14 mouse cellular contexts compared by ENCODE assay signal in the genomic region with DNA sequence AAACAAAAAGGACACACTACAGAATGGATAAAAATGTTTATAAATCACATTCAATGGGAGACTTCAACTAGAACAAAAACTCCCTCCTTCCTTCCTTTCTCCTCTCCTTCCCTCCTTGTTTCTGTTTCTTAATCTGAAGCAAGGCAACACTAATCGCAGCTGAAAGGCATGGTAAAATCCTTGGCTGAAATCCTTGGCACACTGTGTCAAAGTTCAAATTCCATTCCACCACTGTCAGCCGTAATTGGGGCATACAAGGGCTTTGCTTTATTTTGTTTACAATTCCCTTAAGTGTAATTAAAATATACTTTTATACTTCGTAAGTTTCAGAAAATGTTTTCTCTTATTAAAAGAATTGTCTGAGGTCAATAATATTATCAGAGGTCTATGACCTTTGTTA.
DNase-seq lines count a peak whose midpoint lies in the region; ATAC-seq and TF ChIP-seq lines count a peak whose summit lies in the region.
"Had no signal": no experiment of that assay in that cellular context is flagged by ENCODE, and none has a peak within 500 bp of the region (broad histone marks: within the 10 kb centered on the region; RNA-seq: fewer than 3 reads in every experiment).

No protein-coding gene starts in this region.

- no peaks in the 10 kb centered on the region for H3K9me3 ChIP-seq in kidney, embryonic 16.5 days (ENCODE audit: low read length)
- H3K9me3 ChIP-seq: intestine, embryonic 15.5 days; limb, embryonic 13.5 days; midbrain, embryonic 15.5 days had no signal

- H3K4me3 ChIP-seq in kidney, adult 2 months (ENCODE audit: insufficient read depth, low read depth, low read length) = no peak overlapping the region
- no peak overlapping the region for H3K4me3 ChIP-seq in kidney, embryonic 16.5 days (ENCODE audit: low read length)
- H3K4me3 ChIP-seq: intestine, embryonic 15.5 days; limb, embryonic 13.5 days; midbrain, embryonic 15.5 days had no signal

- H3K27ac ChIP-seq in kidney, adult 2 months (ENCODE audit: insufficient read depth, low read depth, low read length) = no peak overlapping the region
- H3K27ac ChIP-seq in kidney, embryonic 16.5 days (ENCODE audit: low read length) = no peak overlapping the region
- H3K27ac ChIP-seq: intestine, embryonic 15.5 days; limb, embryonic 13.5 days; midbrain, embryonic 15.5 days had no signal

- ATAC-seq in kidney, embryonic 16.5 days (ENCODE audit: low FRiP score, low TSS enrichment) = no peak
- ATAC-seq: intestine, embryonic 15.5 days; liver, postnatal 0 days; midbrain, embryonic 15.5 days had no signal

- no peaks in the 10 kb centered on the region for H3K36me3 ChIP-seq in kidney, adult 2 months (ENCODE audit: control insufficient read depth, insufficient read depth, low read length)
- no peaks in the 10 kb centered on the region for H3K36me3 ChIP-seq in kidney, embryonic 16.5 days (ENCODE audit: insufficient read depth, low read length)
- H3K36me3 ChIP-seq: intestine, embryonic 15.5 days had no signal

- no peak overlapping the region for H3K9ac ChIP-seq in kidney, embryonic 16.5 days (replicated peaks; ENCODE audit: low read length)
- H3K9ac ChIP-seq: forebrain, postnatal 0 days; intestine, embryonic 15.5 days; limb, embryonic 13.5 days; liver, postnatal 0 days; midbrain, embryonic 15.5 days had no signal

- DNase-seq in embryo, embryonic 10.5 days (ENCODE audit: low spot score) = peak; percentile 26
- no peak for DNase-seq in embryo, embryonic 9.5 days (ENCODE audit: extremely low spot score)
- DNase-seq in kidney, adult 2 months = peak; percentile 87
- DNase-seq in NIH3T3 (ENCODE audit: low read depth) (peak; percentile 85), MN1 (ENCODE audit: low spot score) (no peak)
- peak; percentile 47 to 54 for DNase-seq in kidney, postnatal 25 days
- DNase-seq: cerebellum, adult 2 months; forebrain, postnatal 0 days; liver, postnatal 0 days; right cerebral cortex, postnatal 14 days had no signal

- no peak for TF ChIP-seq POLR2A in kidney, adult 2 months (IDR thresholded peaks at IDR 0.05; ENCODE audit: low read depth, low read length)

- TF ChIP-seq CTCF in kidney, adult 2 months (conservative IDR thresholded peaks at IDR 0.05; ENCODE audit: insufficient read depth, insufficient read length, low read depth, low read length) = no peak

- WGBS in kidney, adult 2 months = 19% methylated on average over 3 of the region's 3 CpGs
- WGBS in kidney, embryonic 16.5 days = 47% methylated on average over 3 of the region's 3 CpGs

- H3K4me1 ChIP-seq in kidney, adult 2 months (ENCODE audit: control insufficient read depth, insufficient read depth, low read length) = no peaks in the 10 kb centered on the region
- H3K4me1 ChIP-seq in kidney, embryonic 16.5 days (ENCODE audit: insufficient read depth, low read length) = no peaks in the 10 kb centered on the region
- H3K4me1 ChIP-seq: intestine, embryonic 15.5 days; limb, embryonic 13.5 days; midbrain, embryonic 15.5 days had no signal

- no peaks in the 10 kb centered on the region for H3K27me3 ChIP-seq in kidney, adult 2 months (replicated peaks; ENCODE audit: control insufficient read depth, insufficient read depth, low read length)
- H3K27me3 ChIP-seq in kidney, embryonic 16.5 days (ENCODE audit: insufficient read depth, low read length) = no peaks in the 10 kb centered on the region
- H3K27me3 ChIP-seq: intestine, embryonic 15.5 days; limb, embryonic 13.5 days; midbrain, embryonic 15.5 days had no signal

- no peak overlapping the region for H3K4me2 ChIP-seq in kidney, embryonic 16.5 days (replicated peaks; ENCODE audit: low read depth, low read length)
- H3K4me2 ChIP-seq: intestine, embryonic 15.5 days; limb, embryonic 13.5 days; midbrain, embryonic 15.5 days had no signal

Comparison
In these comparisons a context has a peak if more than half of its experiments do, and no peak if none do; other contexts are left out.
1. DNase-seq: peak in embryo, embryonic 10.5 days (single experiment), kidney, adult 2 months (single experiment), NIH3T3 (single experiment) and kidney, postnatal 25 days (2 of 2); none in embryo, embryonic 9.5 days (single experiment) and MN1 (single experiment).